Mouse (Mus musculus) heart, postnatal 0 days (tissue): ENCODE measurements around the gene Id1. TPM values are rescaled to one million over a fixed set of nuclear protein-coding genes. Genes with fewer than 3 reads are reported as not detected.

Experiments
- ATAC-seq: fragments of 200-750 bp; cut with Nextera tagmentation; 2 replicates; pipeline ENCODE4 v1.8.0; 2017; ENCODE audit warnings: low read depth, moderate number of reproducible peaks, moderate library complexity; ENCODE audit not compliant: insufficient read depth
- DNase-seq: peaks from one replicate; pipeline ENCODE4 v3.0.0-alpha.2; 2016; ENCODE audit warnings: low spot score
- H3K27ac ChIP-seq: fragments of 300-500 bp; sonication (generic); 2 replicates; pipeline ENCODE4 v1.5.1; 2014; ENCODE audit warnings: low read depth, mild to moderate bottlenecking
- H3K27me3 ChIP-seq: fragments of 300-500 bp; sonication (generic); 2 replicates; pipeline ENCODE4 v1.6.1; 2014; ENCODE audit warnings: low read length, mixed read lengths; ENCODE audit not compliant: control insufficient read depth, insufficient read depth
- H3K36me3 ChIP-seq: fragments of 300-500 bp; sonication (generic); replicated peaks from 2 replicates; pipeline ENCODE4 v1.6.1; 2014; ENCODE audit warnings: low read length, mixed read lengths; ENCODE audit not compliant: control insufficient read depth, insufficient read depth
- H3K4me1 ChIP-seq: fragments of 300-500 bp; sonication (generic); 2 replicates; pipeline ENCODE4 v1.6.1; 2014; ENCODE audit warnings: antibody characterized with exemption; ENCODE audit not compliant: control insufficient read depth, insufficient read depth
- H3K4me2 ChIP-seq: fragments of 300-500 bp; sonication (generic); 2 replicates; pipeline ENCODE4 v1.6.1; 2014; ENCODE audit warnings: low read depth, mild to moderate bottlenecking, low read length, moderate library complexity
- H3K4me3 ChIP-seq: fragments of 300-500 bp; sonication (generic); 2 replicates; pipeline ENCODE4 v1.5.1; 2014; ENCODE audit warnings: low read depth, low read length
- H3K9ac ChIP-seq: fragments of 300-500 bp; sonication (generic); replicated peaks from 2 replicates; pipeline ENCODE4 v1.6.1; 2014; ENCODE audit warnings: low read depth, low read length, mixed read lengths
- H3K9me3 ChIP-seq: fragments of 300-500 bp; sonication (generic); replicated peaks from 2 replicates; pipeline ENCODE4 v1.6.1; 2016; ENCODE audit warnings: low read length; ENCODE audit not compliant: control insufficient read depth
- CTCF ChIP-seq: IDR thresholded peaks from 2 replicates; pipeline ENCODE4 v1.5.1; 2016; ENCODE audit warnings: antibody characterized with exemption, control low read depth, low read depth
- EP300 ChIP-seq: IDR thresholded peaks from 2 replicates; pipeline ENCODE4 v1.6.1; 2016; ENCODE audit warnings: antibody characterized with exemption, low read depth
- WGBS: fragments of 180-500 bp; shearing (Covaris S2); extraction: QIAGEN DNeasy Blood & Tissue Kit; methylation state at CpG from one replicate; pipeline ENCODE4 v1.1.7; 2014; 5-methylcytosine and 5-hydroxymethylcytosine counted together
- polyA plus RNA-seq: library from polyadenylated mRNA; unstranded; fragments of >200 nt; fragmentation: Nextera tagmentation; extraction: Ambion mirVana; gene quantifications from 2 replicates; pipeline ENCODE4 v1.2.1, GENCODE M21; 2015
- total RNA-seq: library from RNA; depleted of rRNA; stranded (reverse); fragments of >200 nt; gene quantifications from 2 replicates; pipeline ENCODE4 v1.2.3, GENCODE M21; 2014; ENCODE audit warnings: low replicate concordance; rRNA removed

Gene Id1
- total RNA-seq, result 146 and 188 TPM in 2 replicates
- polyA plus RNA-seq, result 46.7 and 59.3 TPM in 2 replicates

GRCm38 (mm10) chr2:152736090-152736601, at the start of gene Id1:
Id1 (plus strand) TSS chr2:152736251.
- H3K36me3 ChIP-seq, result no peaks in the 10 kb centered on the region
- ATAC-seq (peak; percentile 71), DNase-seq (peak; percentile 94)
- peak within 1 kb of the TSS; percentile 71 for H3K4me3 ChIP-seq
- H3K4me1 ChIP-seq, result peaks cover 10% of the 10 kb centered on the region
- TF ChIP-seq EP300 (no peak), CTCF (no peak)
- no peaks in the 10 kb centered on the region for H3K9me3 ChIP-seq
- no peaks in the 10 kb centered on the region for H3K27me3 ChIP-seq
- H3K4me2 ChIP-seq, result peak within 1 kb of the TSS; percentile 73
- H3K27ac ChIP-seq, result peak within 1 kb of the TSS; percentile 89
- under 1% methylated on average over 28 of the region's 28 CpGs for WGBS
- H3K9ac ChIP-seq, result peak within 1 kb of the TSS; percentile 79

- Histone ChIP-seq H3K27ac (peak overlapping the region; percentile 56), H3K9ac (no peak overlapping the region), H3K36me3 (peaks cover 86% of the 10 kb centered on the region), H3K4me2 (peak overlapping the region; percentile 52), H3K4me1 (no peaks in the 10 kb centered on the region), H3K9me3 (no peaks in the 10 kb centered on the region), H3K4me3 (peak overlapping the region; percentile 21; the same call in 1 of the 2 replicates), H3K27me3 (no peaks in the 10 kb centered on the region)
- ATAC-seq, result no peak
- DNase-seq, result no peak
- 50% methylated on average over 12 of the region's 12 CpGs for WGBS
- TF ChIP-seq CTCF (no peak), EP300 (no peak)
Observed at GRCm38 (mm10) chr2:152686399-152686798, 49.7 kb upstream of the Id1 start.

GRCm38 (mm10) chr2:152686806-152687267, 49.2 kb upstream of the Id1 start, which contains the start of gene Mcts2:
Mcts2 (plus strand) TSS chr2:152687035.
- WGBS, result 41% methylated on average over 45 of the region's 45 CpGs
- no peaks in the 10 kb centered on the region for H3K9me3 ChIP-seq
- H3K4me2 ChIP-seq, result peak within 1 kb of the TSS; percentile 63
- H3K4me1 ChIP-seq, result no peaks in the 10 kb centered on the region
- no peaks in the 10 kb centered on the region for H3K27me3 ChIP-seq
- DNase-seq (peak; percentile 92), ATAC-seq (peak; percentile 96)
- peak within 1 kb of the TSS; percentile 56 for H3K27ac ChIP-seq
- peaks cover 81% of the 10 kb centered on the region for H3K36me3 ChIP-seq
- peak within 1 kb of the TSS; percentile 49 for H3K4me3 ChIP-seq
- peak within 1 kb of the TSS; percentile 42 for H3K9ac ChIP-seq
- no peak for TF ChIP-seq CTCF
- peak; percentile 90 for TF ChIP-seq EP300

GRCm38 (mm10) chr2:152691564-152692217, 44.4 kb upstream of the Id1 start:
- Histone ChIP-seq H3K9me3 (no peaks in the 10 kb centered on the region), H3K4me2 (no peak overlapping the region), H3K4me3 (no peak overlapping the region), H3K4me1 (no peaks in the 10 kb centered on the region), H3K36me3 (peaks cover 50% of the 10 kb centered on the region), H3K9ac (no peak overlapping the region), H3K27me3 (no peaks in the 10 kb centered on the region), H3K27ac (no peak overlapping the region)
- 64% methylated on average over 7 of the region's 7 CpGs for WGBS
- ATAC-seq, result no peak
- TF ChIP-seq EP300 (no peak), CTCF (peak; percentile 60)
- DNase-seq, result no peak

- H3K36me3 ChIP-seq, result peaks cover 42% of the 10 kb centered on the region
- H3K27me3 ChIP-seq, result no peaks in the 10 kb centered on the region
- DNase-seq, result peak; percentile 65
- no peak for ATAC-seq
- H3K9me3 ChIP-seq, result no peaks in the 10 kb centered on the region
- H3K4me2 ChIP-seq, result peak overlapping the region; percentile 36
- no peak overlapping the region for H3K9ac ChIP-seq
- no peak overlapping the region for H3K27ac ChIP-seq
- no peak overlapping the region for H3K4me3 ChIP-seq
- no peak for TF ChIP-seq EP300
- TF ChIP-seq CTCF, result peak; percentile 80
- WGBS, result 16% methylated on average over 9 of the region's 9 CpGs
- no peaks in the 10 kb centered on the region for H3K4me1 ChIP-seq
Observed at GRCm38 (mm10) chr2:152693233-152693632, 42.8 kb upstream of the Id1 start.
